Mouse (Mus musculus) kidney, postnatal 0 days (tissue): ENCODE measurements at regions not wholly inside any gene's neighbourhood (a gene's known extent, or its start where the extent isn't known, plus 50 kb on each side); places are given as distances from the start of the nearest gene placed in this dataset.

ENCODE experiments used
- ATAC-seq: fragments of 200-750 bp; cut with Nextera tagmentation; replicated peaks from 2 replicates; pipeline ENCODE4 v1.8.0; 2017; ENCODE audit warnings: low read depth, moderate number of reproducible peaks, moderate TSS enrichment, moderate library complexity; ENCODE audit not compliant: low FRiP score
- DNase-seq: peaks from one replicate; pipeline ENCODE4 v3.0.0-alpha.2; 2016; ENCODE audit warnings: low spot score
- H3K27ac ChIP-seq: fragments of 300-500 bp; sonication (generic); 2 replicates; pipeline ENCODE4 v1.5.1; 2014; ENCODE audit warnings: mild to moderate bottlenecking
- H3K27me3 ChIP-seq: fragments of 300-500 bp; sonication (generic); 2 replicates; pipeline ENCODE4 v1.6.1; 2014; ENCODE audit warnings: low read length, mixed read lengths; ENCODE audit not compliant: insufficient read depth
- H3K36me3 ChIP-seq: fragments of 300-500 bp; sonication (generic); 2 replicates; pipeline ENCODE4 v1.6.1; 2014; ENCODE audit warnings: low read length, mixed read lengths; ENCODE audit not compliant: insufficient read depth
- H3K4me1 ChIP-seq: fragments of 300-500 bp; sonication (generic); replicated peaks from 2 replicates; pipeline ENCODE4 v1.6.1; 2014; ENCODE audit warnings: antibody characterized with exemption, low read length, mixed read lengths; ENCODE audit not compliant: insufficient read depth
- H3K4me2 ChIP-seq: fragments of 300-500 bp; sonication (generic); 2 replicates; pipeline ENCODE4 v1.6.1; 2014; ENCODE audit warnings: mild to moderate bottlenecking, low read length, moderate library complexity, mixed read lengths
- H3K4me3 ChIP-seq: fragments of 300-500 bp; sonication (generic); replicated peaks from 2 replicates; pipeline ENCODE4 v1.5.1; 2014; ENCODE audit warnings: low read depth, low read length
- H3K9ac ChIP-seq: fragments of 300-500 bp; sonication (generic); 2 replicates; pipeline ENCODE4 v1.6.1; 2014; ENCODE audit warnings: low read depth, low read length
- H3K9me3 ChIP-seq: fragments of 300-500 bp; sonication (generic); replicated peaks from 2 replicates; pipeline ENCODE4 v1.6.1; 2016; ENCODE audit warnings: low read length, inconsistent platforms, mixed read lengths
- CTCF ChIP-seq: IDR thresholded peaks from 2 replicates; pipeline ENCODE4 v1.5.1; 2016; ENCODE audit warnings: antibody characterized with exemption, low read depth, mild to moderate bottlenecking, moderate library complexity
- WGBS: fragments of 180-500 bp; shearing (Covaris S2); extraction: QIAGEN DNeasy Blood & Tissue Kit; methylation state at CpG from one replicate; pipeline ENCODE4 v1.1.7; 2014; 5-methylcytosine and 5-hydroxymethylcytosine counted together

DNA sequence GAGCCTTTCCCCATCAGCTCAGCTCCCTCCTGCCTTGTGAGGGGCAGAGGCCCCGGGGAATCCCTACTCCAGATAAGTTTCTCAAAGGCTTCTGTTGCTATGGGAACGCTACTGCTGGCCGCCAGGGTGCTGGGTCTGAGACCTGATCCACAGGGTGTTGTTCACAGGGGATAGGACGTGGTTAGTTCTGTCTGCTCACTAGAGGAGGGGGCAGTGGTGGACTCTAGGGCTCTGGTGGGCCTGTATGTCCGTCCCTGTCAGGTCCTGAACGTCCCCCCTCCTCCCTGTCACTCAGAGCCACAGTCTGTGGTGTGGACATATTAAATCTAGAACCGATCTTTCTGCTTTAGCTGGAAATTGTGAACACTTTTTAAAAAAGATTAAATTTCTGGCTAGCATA is 116.0 kb downstream of the Tex29 start:
- Histone ChIP-seq H3K27ac (no peak overlapping the region), H3K9ac (no peak overlapping the region), H3K4me3 (no peak overlapping the region), H3K4me2 (no peak overlapping the region), H3K9me3 (no peaks in the 10 kb centered on the region), H3K36me3 (no peaks in the 10 kb centered on the region), H3K27me3 (no peaks in the 10 kb centered on the region), H3K4me1 (no peaks in the 10 kb centered on the region)
- no peak for ATAC-seq
- DNase-seq, result no peak
- TF ChIP-seq CTCF, result no peak
- WGBS, result 26% methylated on average over 7 of the region's 7 CpGs

DNA sequence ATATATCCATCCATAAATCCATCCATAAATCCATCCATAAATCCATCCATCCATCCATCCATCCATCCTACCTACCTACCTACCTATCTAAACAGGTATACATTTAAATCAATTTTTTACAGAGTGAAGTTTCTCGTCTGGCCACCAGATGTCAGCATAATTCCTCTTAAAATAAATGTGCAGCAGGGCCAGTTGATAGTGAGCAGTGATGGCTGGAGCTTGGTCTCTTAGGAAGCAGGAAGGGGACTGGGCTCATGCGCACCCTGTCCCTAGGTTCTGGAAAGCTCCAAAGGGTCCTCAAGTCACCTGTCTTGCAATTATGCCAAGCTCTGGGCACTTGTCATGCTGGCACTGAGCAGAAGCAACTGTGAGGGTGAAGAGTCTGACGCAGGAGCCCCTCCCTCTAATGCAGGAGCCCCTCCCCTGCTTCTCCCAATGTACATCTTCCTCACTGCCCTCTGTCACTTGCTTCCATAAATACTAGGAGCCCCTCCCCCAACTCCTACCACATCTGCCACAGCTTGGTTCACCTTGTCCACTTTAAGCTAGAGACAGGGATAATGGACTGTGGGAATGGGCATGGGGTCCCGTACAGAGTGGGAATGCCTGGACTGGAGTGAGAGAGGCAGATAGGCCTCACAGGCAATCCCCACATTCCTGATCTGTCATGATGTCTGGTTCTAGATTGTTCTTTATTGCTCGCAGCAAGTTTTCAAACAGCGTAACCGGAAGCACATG is 116.9 kb downstream of the Tex29 start:
- DNase-seq (peak; percentile 77), ATAC-seq (0 out of 2 replicates have a peak, but pooled peaks have one; percentile 49)
- no peak overlapping the region for H3K4me2 ChIP-seq
- no peak overlapping the region for H3K4me3 ChIP-seq
- H3K36me3 ChIP-seq, result no peaks in the 10 kb centered on the region
- H3K27me3 ChIP-seq, result no peaks in the 10 kb centered on the region
- H3K27ac ChIP-seq, result no peak overlapping the region
- H3K9me3 ChIP-seq, result no peaks in the 10 kb centered on the region
- no peak overlapping the region for H3K9ac ChIP-seq
- no peaks in the 10 kb centered on the region for H3K4me1 ChIP-seq
- 68% methylated on average over 7 of the region's 7 CpGs for WGBS
- peak; percentile 86 for TF ChIP-seq CTCF

DNA sequence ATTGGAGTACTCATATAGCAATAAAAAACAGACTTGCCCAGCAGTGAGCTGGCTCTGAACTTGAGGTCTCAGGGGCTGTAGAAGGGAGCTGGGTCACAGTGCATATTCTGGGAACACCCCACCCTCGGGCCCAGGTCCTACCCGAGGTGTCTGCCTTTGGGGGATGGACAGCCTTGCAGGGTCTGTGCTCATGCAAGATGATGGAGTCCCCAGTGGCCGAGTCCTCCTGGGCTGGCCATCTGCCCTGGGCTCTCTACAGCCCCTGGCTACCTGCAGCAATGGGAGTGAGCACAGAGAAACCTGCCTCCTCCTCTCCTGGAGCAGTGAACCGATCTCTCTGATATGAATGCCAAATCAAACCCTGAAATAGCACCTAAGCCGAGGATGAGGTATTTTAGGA is 117.9 kb downstream of the Tex29 start:
- WGBS, result 59% methylated on average over 5 of the region's 5 CpGs
- H3K27me3 ChIP-seq, result no peaks in the 10 kb centered on the region
- H3K36me3 ChIP-seq, result no peaks in the 10 kb centered on the region
- no peak overlapping the region for H3K4me3 ChIP-seq
- H3K4me2 ChIP-seq, result no peak overlapping the region
- no peak for ATAC-seq
- no peak for DNase-seq
- no peak overlapping the region for H3K27ac ChIP-seq
- no peak for TF ChIP-seq CTCF
- no peaks in the 10 kb centered on the region for H3K9me3 ChIP-seq
- H3K4me1 ChIP-seq, result no peaks in the 10 kb centered on the region
- no peak overlapping the region for H3K9ac ChIP-seq

- Histone ChIP-seq H3K36me3 (no peaks in the 10 kb centered on the region), H3K27me3 (no peaks in the 10 kb centered on the region), H3K4me2 (no peak overlapping the region), H3K4me3 (no peak overlapping the region), H3K9me3 (no peaks in the 10 kb centered on the region), H3K27ac (no peak overlapping the region), H3K4me1 (no peaks in the 10 kb centered on the region), H3K9ac (no peak overlapping the region)
- DNase-seq (no peak), ATAC-seq (no peak)
- no peak for TF ChIP-seq CTCF
- 71% methylated on average over 4 of the region's 4 CpGs for WGBS
These were observed 119.2 kb downstream of the Tex29 start for GRCm38 (mm10) chr8:11959466-11959865.

- Histone ChIP-seq H3K9ac (no peak overlapping the region), H3K4me2 (no peak overlapping the region), H3K36me3 (no peaks in the 10 kb centered on the region), H3K4me3 (no peak overlapping the region), H3K27ac (no peak overlapping the region), H3K4me1 (no peaks in the 10 kb centered on the region), H3K9me3 (no peaks in the 10 kb centered on the region), H3K27me3 (no peaks in the 10 kb centered on the region)
- ATAC-seq (no peak), DNase-seq (no peak)
- no peak for TF ChIP-seq CTCF
- WGBS, result 35% methylated on average over 1 of the region's 1 CpGs
These were observed 123.3 kb downstream of the Tex29 start for GRCm38 (mm10) chr8:11963575-11963974.

- no peak overlapping the region for H3K27ac ChIP-seq
- no peaks in the 10 kb centered on the region for H3K27me3 ChIP-seq
- H3K36me3 ChIP-seq, result no peaks in the 10 kb centered on the region
- no peaks in the 10 kb centered on the region for H3K9me3 ChIP-seq
- TF ChIP-seq CTCF, result no peak
- H3K4me2 ChIP-seq, result no peak overlapping the region
- DNase-seq (no peak), ATAC-seq (no peak)
- 85% methylated on average over 7 of the region's 7 CpGs for WGBS
- H3K9ac ChIP-seq, result no peak overlapping the region
- H3K4me3 ChIP-seq, result no peak overlapping the region
- no peaks in the 10 kb centered on the region for H3K4me1 ChIP-seq
These were observed 127.4 kb downstream of the Tex29 start for GRCm38 (mm10) chr8:11967670-11968069.

GRCm38 (mm10) chr8:11970515-11970914 is 130.2 kb downstream of the Tex29 start:
- Histone ChIP-seq H3K36me3 (no peaks in the 10 kb centered on the region), H3K27me3 (no peaks in the 10 kb centered on the region), H3K27ac (no peak overlapping the region), H3K4me2 (no peak overlapping the region), H3K9me3 (no peaks in the 10 kb centered on the region), H3K9ac (no peak overlapping the region), H3K4me1 (no peaks in the 10 kb centered on the region), H3K4me3 (no peak overlapping the region)
- no peak for TF ChIP-seq CTCF
- DNase-seq (no peak), ATAC-seq (no peak)
- WGBS, result 87% methylated on average over 9 of the region's 9 CpGs
